Mouse (Mus musculus) right cerebral cortex, postnatal 4 days (tissue): ENCODE measurements around the gene Olfr675.
"Not testable (repeated sequence)": the region's sequence is repeated elsewhere in the genome, so short reads cannot be mapped to it uniquely, and the experiment has no call there.

Source experiments
- DNase-seq: peaks from one replicate; pipeline ENCODE4 v3.0.0-alpha.2; 2022

The Olfr675 gene

DNA sequence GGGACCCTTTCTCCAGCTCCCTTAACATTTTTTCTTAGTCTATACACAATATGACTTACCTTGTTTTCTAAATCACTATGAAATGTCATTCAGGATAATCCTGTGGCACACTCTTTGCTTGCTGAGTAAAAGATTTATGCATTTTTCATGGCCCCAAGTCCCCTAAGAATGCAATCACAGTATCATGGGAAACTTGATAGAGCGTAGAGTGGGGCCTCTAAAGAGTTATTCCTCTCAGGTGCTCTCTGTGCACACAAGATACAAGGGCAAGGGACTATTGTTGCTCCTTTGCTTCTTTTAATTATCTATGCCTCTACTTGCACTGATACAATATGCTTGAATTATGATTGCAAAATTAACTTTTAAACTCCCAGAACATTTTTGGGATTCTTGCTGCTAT lies at the start of gene Olfr675:
TSS of gene Olfr675 (minus strand) at position 101 of the 400 bp plus-strand sequence.
- DNase-seq = no peak

DNA sequence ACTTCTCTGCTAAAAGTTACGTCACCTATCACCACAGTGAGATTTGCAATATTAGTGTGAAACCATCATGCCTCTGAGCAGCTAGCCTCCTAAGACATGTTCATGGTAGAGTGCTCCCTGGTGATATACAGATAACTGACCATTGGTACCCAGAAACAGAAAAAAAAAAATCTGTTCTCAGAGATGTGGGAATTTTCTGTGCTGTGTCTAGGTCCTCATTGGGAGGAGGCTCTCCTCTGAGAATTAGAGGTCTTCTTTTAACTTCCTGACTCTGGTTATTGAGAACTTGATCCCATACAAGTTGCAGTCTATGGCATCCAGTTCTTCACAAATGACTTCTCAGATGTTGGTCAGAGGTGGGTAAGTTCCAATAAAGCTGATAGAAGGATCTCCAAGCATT lies 35.9 kb upstream of the Olfr675 start, which contains the start of gene Olfr678:
TSS of gene Olfr678 (plus strand) at position 301 of the 400 bp plus-strand sequence.
- no peak for DNase-seq

GRCm38 (mm10) chr7:105058951-105059350 lies 30.7 kb upstream of the Olfr675 start:
- DNase-seq = no peak

- DNase-seq = not testable (repeated sequence)
These were observed 5.6 kb upstream of the Olfr675 start for GRCm38 (mm10) chr7:105033836-105034235.

- DNase-seq = no peak
These were observed 4.1 kb upstream of the Olfr675 start, which contains the start of gene Olfr676 for GRCm38 (mm10) chr7:105032398-105032797. TSS of gene Olfr676 (plus strand) at chr7:105032698.

DNA sequence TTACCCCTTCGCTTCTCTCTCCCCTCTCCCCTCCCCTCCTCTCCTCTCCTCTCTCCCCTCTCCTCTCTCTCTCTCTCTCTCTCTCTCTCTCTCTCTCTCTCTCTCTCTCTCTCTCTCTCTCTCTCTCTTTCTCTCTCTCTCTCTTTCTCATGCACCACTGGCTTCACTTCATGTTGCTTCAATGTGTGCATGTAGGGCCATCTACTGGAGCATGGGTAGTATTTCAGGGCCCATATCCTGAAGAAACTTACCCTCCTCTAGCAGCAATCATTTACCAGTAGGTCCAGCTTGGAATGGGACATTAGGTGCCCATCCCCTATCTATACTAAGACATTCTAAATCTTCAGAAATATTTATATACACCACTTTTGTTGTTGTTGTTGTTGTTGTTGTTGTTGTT lies 5.7 kb downstream of the Olfr675 start:
- DNase-seq = no peak

GRCm38 (mm10) chr7:105001929-105002328 lies 26.3 kb downstream of the Olfr675 start, which contains the start of gene Olfr672:
TSS of gene Olfr672 (minus strand) at chr7:105002029.
- no peak for DNase-seq

DNA sequence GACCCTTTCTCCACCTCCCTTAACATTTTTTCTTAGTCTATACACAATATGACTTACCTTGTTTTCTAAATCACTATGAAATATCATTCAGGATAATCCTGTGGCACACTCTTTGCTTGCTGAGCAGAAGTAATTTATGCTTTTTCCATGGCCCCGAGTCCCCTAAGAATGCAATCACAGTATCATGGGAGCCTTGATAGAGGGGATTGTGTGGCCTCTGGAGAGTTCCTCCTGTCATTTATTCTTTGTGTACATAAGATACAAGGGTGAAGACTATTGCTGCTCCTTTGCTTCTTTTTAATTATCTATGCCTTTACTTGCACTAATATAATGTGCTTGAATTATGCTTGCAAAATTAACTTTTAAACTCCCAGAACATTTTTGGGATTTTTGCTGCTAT lies 49.2 kb downstream of the Olfr675 start, which contains the start of gene Olfr671:
TSS of gene Olfr671 (minus strand) at position 101 of the 400 bp plus-strand sequence.
- no peak for DNase-seq

GRCm38 (mm10) chr7:104972507-104972906 lies 55.8 kb downstream of the Olfr675 start:
- not testable (repeated sequence) for DNase-seq
